Mouse (Mus musculus): ENCODE measurements around the gene Tmem223. TPM values are rescaled to one million over a fixed set of nuclear protein-coding genes. Genes with fewer than 3 reads are reported as not detected.
A peak's percentile ranks its signal among the peaks of the same experiment; 100 is the strongest.
"Not testable (repeated sequence)": the region's sequence is repeated elsewhere in the genome, so short reads cannot be mapped to it uniquely, and the experiment has no call there.

Gene Tmem223
- total RNA-seq (2022), result 10 to 100 TPM; 61.3 to 77.8 (median 72.8) TPM

DNA sequence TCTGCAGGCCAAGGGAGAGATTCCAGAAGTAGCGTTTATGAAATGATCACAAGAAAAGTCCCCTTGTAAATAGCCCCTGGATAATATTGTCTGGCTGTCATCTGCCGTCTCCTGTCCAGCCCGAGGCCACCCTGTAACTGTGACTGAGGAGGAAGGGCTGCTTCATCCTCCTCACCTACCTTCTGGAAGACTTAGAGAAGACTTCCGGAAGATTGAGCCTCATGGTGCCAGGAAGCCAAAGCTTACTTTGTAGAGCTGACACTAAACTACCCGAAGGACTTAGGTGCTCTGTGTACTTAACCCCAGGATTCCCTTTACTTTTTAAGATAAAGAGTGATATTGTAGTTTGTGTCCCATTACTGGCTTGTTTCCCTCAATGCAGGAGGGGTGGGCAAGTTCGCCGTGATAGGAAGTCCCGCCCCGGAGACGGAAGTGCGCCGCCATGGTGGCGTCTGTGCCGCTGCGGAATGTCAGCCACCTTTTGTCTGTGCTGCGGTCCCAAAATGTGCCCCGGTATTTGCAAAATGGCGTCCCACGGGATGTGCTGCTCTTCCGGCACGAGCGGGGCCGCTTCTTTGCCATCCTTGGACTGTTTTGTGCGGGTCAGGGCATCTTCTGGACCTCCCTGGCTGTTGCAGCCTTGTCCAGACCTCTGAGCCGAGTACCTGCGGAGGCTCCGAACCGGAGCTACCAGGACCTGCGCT, at the start of gene Tmem223:
TSS of gene Tmem223 (plus strand) at position 430 of the 704 bp plus-strand sequence.
- peak; percentile 72 to 80 for DNase-seq (ENCODE audit: low spot score in 2 of 2)

DNA sequence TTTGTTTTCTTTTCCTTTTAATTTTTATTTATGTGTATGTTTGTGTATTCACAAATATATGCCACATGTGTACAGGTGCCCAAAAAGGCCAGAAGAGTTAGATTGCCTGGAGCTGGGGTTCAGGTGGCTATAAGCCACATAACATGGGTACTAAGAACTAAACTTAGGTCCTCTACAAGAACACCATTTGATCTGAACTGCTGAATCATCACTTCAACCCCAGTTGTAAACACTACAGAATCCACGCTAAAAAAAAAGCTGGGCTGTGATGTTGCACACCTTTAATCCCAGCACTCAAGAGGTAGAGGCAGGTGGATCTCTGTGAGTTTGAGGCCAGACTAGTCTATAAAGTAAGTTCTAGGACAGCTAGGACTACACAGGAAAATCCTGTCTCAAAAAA, 49.4 kb upstream of the Tmem223 start:
- no peak for DNase-seq (ENCODE audit: low spot score in 2 of 2)

DNA sequence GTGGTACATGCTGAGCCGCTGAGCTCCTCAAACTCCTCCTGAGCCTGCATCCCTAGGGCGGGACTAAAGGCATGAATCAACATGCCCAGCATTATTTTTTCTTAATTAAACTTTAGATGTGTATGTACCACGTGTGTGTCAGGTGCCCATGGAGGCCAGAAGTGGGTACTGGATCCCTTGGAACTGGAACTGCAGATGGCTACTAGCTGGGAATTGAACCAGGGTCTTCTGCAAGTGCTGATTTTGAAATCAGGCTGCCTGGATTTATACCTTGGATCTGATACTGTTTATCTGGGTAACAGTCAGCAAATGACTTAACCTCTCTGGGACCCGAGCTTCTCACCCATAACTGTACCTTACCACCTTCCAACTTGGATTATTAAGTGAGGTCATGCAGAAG, 48.8 kb upstream of the Tmem223 start:
- no peak for DNase-seq (ENCODE audit: low spot score in 2 of 2)

DNA sequence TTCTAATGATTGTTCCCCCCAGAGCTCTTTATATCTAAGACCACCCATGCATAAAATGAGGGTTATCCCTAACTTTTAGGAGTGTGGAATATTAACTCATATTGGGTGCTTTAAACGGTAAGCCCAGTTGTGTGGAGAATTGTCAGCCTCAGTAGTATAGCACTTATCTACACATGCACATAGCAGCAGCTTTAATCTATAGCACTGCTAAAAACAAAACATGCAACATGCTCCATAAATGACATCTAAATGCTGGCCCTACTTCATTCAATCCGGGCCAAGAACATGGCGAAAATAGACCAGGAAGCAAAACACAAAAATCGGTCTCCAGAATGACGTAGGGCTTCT, 48.3 kb upstream of the Tmem223 start:
- DNase-seq (ENCODE audit: low spot score in 2 of 2), result no peak

DNA sequence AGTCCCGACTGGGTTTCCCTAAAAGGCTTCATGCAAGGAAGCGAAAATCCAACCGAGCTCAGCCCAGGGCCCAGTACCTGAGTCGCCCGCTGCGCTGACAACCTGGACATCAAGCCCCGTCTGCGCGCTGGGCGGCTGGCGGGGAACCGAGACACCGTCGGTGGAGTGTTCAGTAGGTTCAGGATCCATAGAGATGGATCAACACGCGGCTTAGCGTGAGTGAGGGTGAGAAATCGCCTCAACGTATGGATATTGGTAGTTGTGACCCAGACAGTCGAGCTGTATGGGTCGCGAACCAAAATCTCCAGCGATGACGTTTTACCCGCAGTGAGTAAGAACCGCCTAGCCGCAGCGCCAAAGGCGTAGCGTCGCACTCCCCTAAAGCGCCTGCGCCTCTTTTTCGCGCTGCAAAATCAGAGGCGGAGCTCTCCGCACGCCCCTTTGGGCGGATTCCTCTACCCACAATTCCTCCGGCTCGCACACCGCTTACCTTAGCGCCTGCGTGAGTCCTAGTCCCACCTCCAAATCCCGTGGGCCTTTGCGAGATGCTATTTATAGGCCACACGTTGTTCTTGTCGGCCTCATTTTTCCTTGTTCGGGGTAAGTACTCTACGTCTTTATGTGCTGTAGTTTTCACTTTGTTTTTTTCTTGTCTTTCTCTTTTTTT, 47.8 kb upstream of the Tmem223 start, which contains the start of gene Slc3a2:
TSS of gene Slc3a2 (minus strand) at position 463 of the 667 bp plus-strand sequence.
- DNase-seq (ENCODE audit: low spot score in 2 of 2), result peak; percentile 97

DNA sequence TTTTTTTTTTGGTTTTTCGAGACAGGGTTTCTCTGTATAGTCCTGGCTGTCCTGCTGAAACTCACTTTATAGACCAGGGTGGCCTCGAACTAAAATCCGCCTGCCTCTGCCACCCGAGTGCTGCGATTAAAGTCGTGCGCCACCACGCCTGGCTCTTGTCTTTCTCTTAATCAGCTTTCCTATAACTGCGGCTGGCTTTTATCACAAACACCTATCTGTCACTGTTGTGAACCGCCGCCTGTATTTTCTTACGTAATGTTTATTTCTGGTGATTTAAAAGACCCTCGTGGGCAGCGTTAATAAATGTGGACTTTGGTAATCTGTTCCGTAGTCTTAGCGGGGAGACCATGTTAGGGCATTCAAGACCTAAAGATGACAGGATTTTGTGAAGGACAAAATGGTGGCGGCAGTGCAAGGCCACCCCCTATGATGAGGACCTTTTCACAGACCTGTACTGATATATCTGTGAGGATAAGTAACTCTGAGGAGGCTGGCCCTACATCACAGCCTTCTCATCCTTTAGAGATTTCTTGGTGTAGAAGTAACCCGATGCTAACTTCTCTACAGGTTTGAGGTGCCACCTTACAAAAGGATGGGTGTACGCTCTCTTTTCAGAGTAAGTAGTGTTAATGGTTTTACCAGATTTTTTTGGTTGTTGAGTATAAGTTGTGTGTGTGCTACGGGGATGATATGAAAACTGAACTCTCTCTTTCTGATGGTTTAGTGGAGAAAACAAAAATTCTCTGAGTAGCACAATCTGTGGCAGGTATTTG, 47.0 kb upstream of the Tmem223 start:
- no peak for DNase-seq (ENCODE audit: low spot score in 2 of 2)

DNA sequence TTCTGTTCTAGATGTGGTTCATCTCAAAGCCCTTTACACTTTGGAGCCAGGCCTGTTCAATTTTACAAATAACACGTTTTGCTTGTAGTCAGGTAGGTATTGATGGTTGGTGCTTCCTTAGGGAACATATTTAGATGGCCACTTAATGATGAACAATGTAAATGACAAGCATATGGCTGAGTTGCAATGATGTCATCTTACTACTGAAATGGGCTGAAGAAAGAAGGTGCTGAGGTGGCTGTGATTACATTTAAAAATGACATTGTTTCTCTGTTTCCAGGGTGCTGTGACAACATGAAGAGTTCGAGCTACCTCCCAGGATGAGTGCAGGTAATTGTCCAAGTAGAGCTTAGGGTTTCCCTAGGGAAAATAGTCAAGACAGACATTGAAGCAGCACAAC, 46.4 kb upstream of the Tmem223 start:
- no peak for DNase-seq (ENCODE audit: low spot score in 2 of 2)

DNA sequence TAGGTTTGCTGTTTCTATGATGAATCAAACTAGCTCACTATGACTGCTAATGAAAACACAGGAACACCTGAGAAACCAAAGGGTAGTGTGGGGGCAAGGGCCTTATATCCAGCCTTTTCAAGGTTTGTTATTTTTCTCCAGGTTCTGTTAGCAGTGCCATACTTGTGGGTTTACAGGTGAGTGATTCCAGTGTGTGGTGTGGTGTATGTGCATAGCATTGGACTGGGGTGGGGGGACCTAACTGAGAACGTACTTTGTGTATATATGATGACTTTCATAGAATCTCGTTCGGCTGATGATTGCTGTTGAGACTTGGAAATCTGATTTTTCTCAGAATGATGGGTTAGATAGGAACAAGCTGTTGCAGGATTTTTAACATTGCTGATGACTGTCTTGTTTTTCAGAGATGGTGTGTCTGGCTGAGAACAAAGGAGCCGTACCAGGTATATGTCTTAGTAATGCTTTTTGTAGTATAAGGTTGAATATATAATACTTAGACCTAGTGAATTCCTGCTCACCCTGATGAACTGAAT, 45.6 kb upstream of the Tmem223 start:
- DNase-seq (ENCODE audit: low spot score in 2 of 2), result no peak

DNA sequence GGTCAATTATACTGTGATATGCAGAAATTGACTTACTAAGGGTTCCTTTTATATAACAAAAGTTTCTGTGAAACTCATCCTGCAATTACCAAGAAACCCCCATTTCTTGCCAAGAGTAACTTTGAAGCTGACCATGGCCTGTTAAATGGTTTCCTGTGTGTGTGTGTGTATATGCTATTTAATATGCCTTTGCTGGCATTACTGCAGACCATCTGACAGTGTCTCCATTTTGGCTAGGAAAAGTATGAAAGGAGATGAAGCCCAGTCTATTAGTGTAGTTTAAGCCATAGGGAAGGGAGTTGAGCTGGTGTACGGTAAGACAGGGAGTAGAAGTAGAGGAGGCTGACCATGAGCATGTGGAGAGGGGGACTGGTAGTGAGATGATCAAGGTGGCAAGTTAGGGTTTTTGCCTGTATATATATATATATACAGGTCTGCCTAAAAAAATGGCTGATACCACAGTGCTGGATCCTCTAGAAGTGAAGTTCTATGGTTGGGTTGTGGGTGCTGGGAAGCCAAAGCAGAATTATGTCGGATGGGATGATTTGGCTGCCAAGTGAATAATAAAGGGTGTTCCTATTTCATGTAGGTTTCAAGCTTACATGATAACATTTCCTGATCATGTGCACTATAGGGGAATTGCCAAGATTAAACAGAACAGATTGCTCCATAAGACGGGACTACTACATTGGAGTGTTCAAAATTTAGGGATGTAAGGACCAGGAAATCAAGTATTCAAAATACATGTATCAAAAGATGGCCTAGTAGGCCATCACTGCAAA, 44.0 kb upstream of the Tmem223 start:
- DNase-seq (ENCODE audit: low spot score in 2 of 2), result no peak

DNA sequence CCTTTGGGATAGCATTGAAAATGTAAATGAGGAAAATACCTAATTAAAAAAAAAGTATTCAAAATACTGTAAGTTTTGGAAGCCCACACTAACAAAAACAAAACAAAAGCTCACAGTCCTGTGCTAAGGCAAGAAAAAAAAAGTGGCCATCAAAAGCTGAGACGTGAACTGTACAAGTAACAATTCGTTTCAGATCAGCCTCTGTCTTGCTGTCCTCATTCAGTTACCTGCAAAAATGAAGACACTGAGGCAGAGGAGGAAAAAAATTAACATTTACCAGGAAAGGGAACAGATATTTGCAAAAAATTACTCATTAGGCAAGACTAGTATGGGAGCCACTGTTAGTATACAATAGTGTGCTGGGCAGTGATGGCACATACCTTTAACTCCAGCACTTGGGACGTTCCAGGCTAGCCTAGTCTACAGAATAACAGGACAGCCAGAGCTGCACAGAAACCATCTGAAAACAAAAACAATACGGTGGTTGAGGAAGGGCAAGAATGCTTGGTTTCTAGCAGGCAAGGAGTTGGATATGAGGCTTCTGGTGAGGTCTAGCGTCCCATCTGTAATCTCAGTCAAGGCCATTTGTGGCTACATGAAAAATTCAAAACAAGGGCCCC, 43.2 kb upstream of the Tmem223 start:
- no peak for DNase-seq (ENCODE audit: low spot score in 2 of 2)

DNA sequence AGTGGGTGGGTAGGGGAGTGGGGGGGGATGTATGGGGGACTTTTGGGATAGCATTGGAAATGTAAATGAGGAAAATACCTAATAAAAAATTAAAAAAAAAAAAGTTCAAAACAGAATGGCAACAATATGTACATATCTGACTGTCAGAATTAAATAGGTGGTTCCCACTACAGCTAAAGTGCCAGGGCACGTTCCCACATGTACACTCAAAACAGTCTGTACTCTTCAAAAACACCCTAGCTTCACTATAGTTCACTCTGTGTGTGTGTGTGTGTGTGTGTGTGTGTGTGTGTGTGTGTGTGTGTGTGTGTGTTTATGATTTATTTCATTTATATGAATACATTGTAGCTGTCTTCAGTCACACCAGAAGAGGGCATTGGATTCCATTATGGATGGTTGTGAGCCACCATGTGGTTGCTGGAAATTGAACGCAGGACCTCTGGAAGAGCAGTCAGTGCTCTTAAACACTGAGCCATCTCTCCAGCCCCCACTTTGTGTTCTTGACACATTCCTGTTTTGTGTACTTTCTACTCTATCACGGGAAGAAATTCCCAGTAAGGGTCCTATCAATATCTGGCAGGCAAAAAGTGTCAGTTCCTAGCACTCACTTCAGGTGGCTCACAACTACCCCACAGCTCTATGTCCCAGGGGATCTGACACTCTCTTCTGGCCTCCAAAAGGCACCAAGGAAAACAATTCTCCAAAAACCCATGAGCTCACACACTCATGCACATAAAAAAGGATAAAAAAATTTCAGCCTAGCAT, 42.3 kb upstream of the Tmem223 start:
- DNase-seq (ENCODE audit: low spot score in 2 of 2), result not testable (repeated sequence)

DNA sequence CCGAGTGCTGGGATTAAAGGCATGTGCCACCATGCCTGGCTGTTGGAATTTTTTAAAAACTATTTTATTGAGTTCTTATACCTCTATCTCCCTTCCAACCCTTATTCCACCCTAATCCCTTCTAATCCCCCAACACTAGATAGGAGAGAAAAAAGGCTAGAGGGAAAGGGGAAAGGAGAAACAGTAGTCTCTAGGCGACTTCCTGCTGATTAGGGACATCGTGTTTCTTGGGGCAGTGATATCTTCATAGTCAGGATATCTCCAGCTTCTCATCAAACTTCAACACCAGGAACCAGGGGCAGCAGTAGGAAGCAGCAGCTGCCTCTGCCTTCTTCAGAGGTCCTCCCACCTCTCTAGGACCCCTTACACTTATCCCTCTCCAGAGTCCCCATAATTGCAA, 36.5 kb upstream of the Tmem223 start:
- no peak for DNase-seq (ENCODE audit: low spot score in 2 of 2)

DNA sequence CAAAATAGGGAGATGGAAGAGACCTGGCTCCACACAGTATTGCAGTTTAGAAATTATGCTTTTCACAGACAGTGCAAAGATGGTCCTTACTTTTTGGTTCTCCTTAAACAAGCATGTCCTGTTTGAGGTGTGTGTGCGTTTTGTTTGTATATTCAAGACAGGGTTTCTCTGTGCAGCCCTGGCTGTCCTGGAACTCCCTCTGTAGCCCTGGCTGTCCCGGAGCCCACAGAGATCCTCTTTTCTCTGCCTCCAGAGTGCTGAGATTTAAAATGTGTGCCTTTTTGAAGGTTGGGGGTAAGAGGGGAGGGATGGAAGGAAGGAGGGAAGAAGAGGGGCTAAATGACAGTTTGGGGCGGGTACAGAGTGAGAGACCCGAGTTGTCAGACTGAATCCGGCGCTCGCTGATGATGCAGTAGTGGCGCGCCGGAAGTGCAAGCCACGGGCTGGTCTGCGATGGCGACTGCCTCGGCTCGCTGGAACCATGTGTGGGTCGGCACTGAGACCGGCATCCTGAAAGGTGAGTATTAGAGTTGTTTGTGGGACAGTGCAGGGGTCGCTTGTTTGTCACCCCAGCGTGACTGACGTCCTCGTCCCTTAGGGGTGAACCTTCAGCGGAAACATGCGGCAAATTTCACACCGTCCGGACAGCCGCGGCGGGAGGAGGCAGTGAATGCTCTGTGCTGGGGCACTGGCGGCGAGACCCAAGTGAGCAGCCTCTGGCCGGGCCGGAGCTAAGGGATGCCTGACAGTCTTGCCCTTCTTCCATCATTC, 35.2 kb upstream of the Tmem223 start, which contains the start of gene Wdr74:
TSS of gene Wdr74 (plus strand) at position 439 of the 771 bp plus-strand sequence.
- DNase-seq (ENCODE audit: low spot score in 2 of 2), result peak; percentile 89 to 90

DNA sequence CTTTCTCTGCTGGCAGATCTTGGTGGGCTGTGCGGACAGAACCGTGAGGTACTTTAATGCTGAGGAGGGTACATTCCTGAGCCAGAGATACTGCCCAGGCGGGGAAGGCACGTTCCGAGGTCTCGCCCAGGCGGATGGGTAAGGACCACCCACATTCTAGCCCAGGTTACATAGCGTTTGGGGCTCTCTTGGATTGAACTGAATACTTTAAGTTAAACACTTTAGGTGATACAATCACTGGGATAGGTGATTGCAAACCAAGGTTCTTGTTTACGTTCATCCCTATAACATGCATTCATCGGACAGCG, 34.7 kb upstream of the Tmem223 start:
- DNase-seq (ENCODE audit: low spot score in 2 of 2), result no peak

DNA sequence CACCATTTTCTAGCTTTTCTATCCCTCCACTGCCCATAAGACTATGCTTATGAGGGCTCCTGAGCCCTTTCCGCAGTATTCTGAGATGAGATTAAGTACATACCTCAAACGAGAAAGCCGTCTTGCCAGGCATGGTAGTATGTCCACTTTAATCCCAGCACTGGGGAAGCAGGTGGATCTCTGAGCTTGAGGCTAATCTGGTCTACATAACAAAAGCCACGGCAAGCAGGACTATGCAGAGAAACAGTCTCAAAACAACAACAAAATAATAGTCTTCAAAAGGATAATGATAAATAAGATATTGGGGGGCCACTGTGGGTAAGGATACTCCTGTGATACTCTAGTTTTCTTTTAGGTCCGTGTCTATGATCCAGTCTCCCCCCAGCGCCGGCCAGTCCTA, 31.9 kb upstream of the Tmem223 start:
- DNase-seq (ENCODE audit: low spot score in 2 of 2), result no peak

DNA sequence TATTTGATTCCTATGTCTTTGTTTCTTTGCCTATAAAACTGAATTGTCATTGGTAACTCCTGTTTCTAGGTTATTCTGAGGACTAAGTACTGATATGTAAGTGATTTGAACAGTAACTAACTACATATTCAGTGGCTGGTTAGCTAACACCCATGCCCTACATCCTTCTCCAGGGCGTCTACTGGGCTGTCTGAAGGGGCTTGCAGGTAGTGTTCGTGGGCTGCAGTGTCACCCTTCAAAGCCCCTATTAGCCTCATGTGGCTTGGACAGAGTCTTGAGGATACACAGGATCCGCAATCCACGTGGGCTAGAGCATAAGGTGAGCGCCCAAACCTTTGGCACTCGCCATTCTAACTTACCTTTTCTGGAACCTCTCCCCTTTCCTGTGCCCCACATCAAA, 31.1 kb upstream of the Tmem223 start:
- no peak for DNase-seq (ENCODE audit: low spot score in 2 of 2)

DNA sequence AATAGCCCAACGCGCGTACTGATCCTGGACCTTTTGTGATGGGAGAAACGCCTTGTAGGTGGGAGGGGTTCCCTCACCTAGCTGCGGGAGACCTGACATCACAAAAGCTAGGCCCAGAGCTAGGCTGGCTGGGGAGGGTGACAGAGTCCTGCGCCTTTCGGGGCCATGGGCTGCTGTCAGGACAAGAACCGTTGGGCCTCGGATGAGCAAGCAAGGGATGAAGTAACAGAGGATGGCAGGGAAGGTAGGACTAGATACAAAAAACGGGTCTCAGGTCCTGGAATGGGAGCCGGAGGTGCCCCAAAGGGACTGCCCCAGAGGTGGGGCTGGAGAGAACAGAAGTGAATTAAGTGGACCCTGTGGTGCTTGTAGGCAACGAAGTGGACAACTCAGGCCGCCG, 30.2 kb upstream of the Tmem223 start, which contains the start of gene 1700092M07Rik:
TSS of gene 1700092M07Rik (plus strand) at position 116 of the 400 bp plus-strand sequence.
- DNase-seq (ENCODE audit: low spot score in 2 of 2), result no peak

DNA sequence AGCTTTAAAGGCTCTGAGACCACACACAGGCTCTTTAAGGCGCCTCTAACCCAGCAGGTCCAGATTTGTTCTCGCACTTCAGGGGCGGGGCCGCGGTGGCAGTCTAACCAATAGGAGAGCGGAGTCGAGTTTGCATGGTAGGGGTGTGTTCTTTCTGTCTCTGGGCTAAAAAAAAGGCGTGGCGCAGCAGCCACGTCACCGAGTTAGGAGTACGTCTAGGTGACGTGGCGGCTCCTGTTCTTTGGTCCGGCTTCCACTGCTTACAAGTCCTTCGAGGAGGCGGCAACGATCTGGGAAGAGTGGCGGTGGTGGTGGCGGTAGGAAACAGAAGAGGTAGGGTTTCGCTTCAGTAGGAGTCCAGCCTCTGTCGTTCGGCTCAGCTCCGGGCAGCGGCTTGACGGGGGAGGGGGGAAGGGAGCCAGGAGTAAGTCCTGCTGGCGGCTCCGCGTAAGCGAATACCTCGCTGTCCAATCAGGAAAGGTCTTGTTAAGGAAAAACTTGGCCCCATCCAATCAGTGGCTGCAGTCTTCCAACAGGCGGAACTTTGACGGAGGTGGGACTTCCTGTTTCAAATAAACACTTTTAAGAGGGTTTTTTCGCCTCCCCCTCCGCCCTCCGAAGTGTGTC, 29.4 kb upstream of the Tmem223 start, which contains the start of gene Stx5a:
TSS of gene Stx5a (plus strand) at position 171 of the 627 bp plus-strand sequence.
- peak; percentile 96 for DNase-seq (ENCODE audit: low spot score in 2 of 2)

DNA sequence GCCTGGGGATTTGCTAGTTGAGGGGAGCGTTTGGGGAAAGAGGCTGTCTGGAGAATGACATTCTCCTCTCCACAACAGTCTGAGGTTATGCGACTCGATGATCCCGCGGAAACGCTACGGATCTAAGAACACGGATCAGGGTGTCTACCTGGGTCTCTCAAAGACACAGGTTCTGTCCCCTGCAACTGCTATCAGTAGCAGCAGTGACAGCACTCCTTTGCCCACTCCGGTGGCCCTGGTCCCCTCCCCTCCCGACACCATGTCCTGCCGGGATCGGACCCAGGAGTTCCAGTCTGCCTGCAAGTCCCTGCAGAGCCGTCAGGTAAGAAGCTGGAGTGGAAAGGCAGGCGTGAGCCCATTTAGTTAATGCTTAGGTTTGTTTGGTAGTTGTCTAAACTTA, 28.6 kb upstream of the Tmem223 start:
- no peak for DNase-seq (ENCODE audit: low spot score in 2 of 2)
